In genomic region chr12:3561032-3561431, GRCm38 (mm10) we compare ENCODE assay signal across 17 mouse cellular contexts. TPM values are rescaled to one million over a fixed set of nuclear protein-coding genes. Genes with fewer than 3 reads are reported as not detected.
DNase-seq lines count a peak whose midpoint lies in the region; ATAC-seq and TF ChIP-seq lines count a peak whose summit lies in the region.
"Had no signal": no experiment of that assay in that cellular context is flagged by ENCODE, and none has a peak within 500 bp of the region (broad histone marks: within the 10 kb centered on the region; RNA-seq: fewer than 3 reads in every experiment).

No protein-coding gene starts in this region.

- no peaks in the 10 kb centered on the region for H3K4me1 ChIP-seq in hindbrain, embryonic 16.5 days (ENCODE audit: control insufficient read depth, insufficient read depth, low read depth, low read length)
- H3K4me1 ChIP-seq in hindbrain, embryonic 11.5 days (replicated peaks; ENCODE audit: control insufficient read depth, insufficient read depth, low read length), result no peaks in the 10 kb centered on the region
- H3K4me1 ChIP-seq in liver, embryonic 11.5 days (replicated peaks; ENCODE audit: control insufficient read depth, insufficient read depth, low read length), result no peaks in the 10 kb centered on the region; the same call in 1 of the 2 replicates
- H3K4me1 ChIP-seq in liver, embryonic 16.5 days (ENCODE audit: control insufficient read depth, low read depth, low read length), result no peaks in the 10 kb centered on the region; the same call in 1 of the 2 replicates
- H3K4me1 ChIP-seq in intestine, postnatal 0 days (replicated peaks; ENCODE audit: control insufficient read depth, insufficient read depth, low read length), result no peaks in the 10 kb centered on the region
- H3K4me1 ChIP-seq: heart, embryonic 10.5 days; hindbrain, embryonic 13.5 days; kidney, embryonic 15.5 days; midbrain, embryonic 15.5 days; neural tube, embryonic 15.5 days had no signal

- H3K27ac ChIP-seq in hindbrain, embryonic 16.5 days (ENCODE audit: low read depth, low read length), result no peak overlapping the region
- H3K27ac ChIP-seq in hindbrain, embryonic 11.5 days (ENCODE audit: low read depth, low read length), result no peak overlapping the region
- no peak overlapping the region for H3K27ac ChIP-seq in liver, embryonic 11.5 days (ENCODE audit: low read depth, low read length)
- no peak overlapping the region for H3K27ac ChIP-seq in liver, embryonic 16.5 days (ENCODE audit: low read length)
- no peak overlapping the region for H3K27ac ChIP-seq in intestine, postnatal 0 days (ENCODE audit: low read depth, low read length)
- H3K27ac ChIP-seq: heart, embryonic 10.5 days; hindbrain, embryonic 13.5 days; kidney, embryonic 15.5 days; midbrain, embryonic 15.5 days; neural tube, embryonic 15.5 days had no signal

- H3K9ac ChIP-seq in hindbrain, embryonic 16.5 days (ENCODE audit: low read depth, low read length), result no peak overlapping the region
- H3K9ac ChIP-seq in hindbrain, embryonic 11.5 days (ENCODE audit: low read depth, low read length), result no peak overlapping the region
- H3K9ac ChIP-seq in liver, embryonic 11.5 days (ENCODE audit: low read depth, low read length), result no peak overlapping the region
- no peak overlapping the region for H3K9ac ChIP-seq in liver, embryonic 16.5 days (ENCODE audit: low read depth, low read length)
- no peak overlapping the region for H3K9ac ChIP-seq in intestine, postnatal 0 days (ENCODE audit: low read depth, low read length)
- H3K9ac ChIP-seq: hindbrain, embryonic 13.5 days; kidney, embryonic 15.5 days; midbrain, embryonic 15.5 days; neural tube, embryonic 15.5 days had no signal

- H3K9me3 ChIP-seq in hindbrain, embryonic 16.5 days (ENCODE audit: control insufficient read depth, low read length), result no peaks in the 10 kb centered on the region
- H3K9me3 ChIP-seq in hindbrain, embryonic 11.5 days (ENCODE audit: control insufficient read depth, low read length), result no peaks in the 10 kb centered on the region
- no peaks in the 10 kb centered on the region for H3K9me3 ChIP-seq in liver, embryonic 11.5 days (ENCODE audit: control insufficient read depth, low read length)
- no peaks in the 10 kb centered on the region for H3K9me3 ChIP-seq in liver, embryonic 16.5 days (replicated peaks; ENCODE audit: control insufficient read depth, low read length)
- no peaks in the 10 kb centered on the region for H3K9me3 ChIP-seq in intestine, postnatal 0 days (ENCODE audit: control insufficient read depth)
- H3K9me3 ChIP-seq: heart, embryonic 10.5 days; hindbrain, embryonic 13.5 days; kidney, embryonic 15.5 days; midbrain, embryonic 15.5 days; neural tube, embryonic 15.5 days had no signal

- ATAC-seq in hindbrain, embryonic 16.5 days, result 0 out of 2 replicates have a peak, but pooled peaks have one; percentile 9
- ATAC-seq in hindbrain, embryonic 11.5 days (ENCODE audit: low FRiP score), result no peak
- ATAC-seq in liver, embryonic 11.5 days (replicated peaks; ENCODE audit: low FRiP score), result peak; percentile 85
- peak; percentile 50; the same call in 1 of the 2 replicates for ATAC-seq in liver, embryonic 16.5 days (ENCODE audit: low read depth)
- ATAC-seq in intestine, postnatal 0 days, result no peak

- no peak overlapping the region for H3K4me3 ChIP-seq in hindbrain, embryonic 16.5 days (ENCODE audit: low read length)
- H3K4me3 ChIP-seq in hindbrain, embryonic 11.5 days (ENCODE audit: low read depth, low read length), result no peak overlapping the region
- H3K4me3 ChIP-seq in liver, embryonic 11.5 days (ENCODE audit: low read depth, low read length), result no peak overlapping the region
- no peak overlapping the region for H3K4me3 ChIP-seq in liver, embryonic 16.5 days (ENCODE audit: low read depth, low read length)
- H3K4me3 ChIP-seq in intestine, postnatal 0 days (ENCODE audit: low read depth, low read length), result no peak overlapping the region
- H3K4me3 ChIP-seq: erythroblast, embryonic 14.5 days; heart, embryonic 10.5 days; hindbrain, embryonic 13.5 days; kidney, embryonic 15.5 days; midbrain, embryonic 15.5 days; neural tube, embryonic 15.5 days had no signal

- TF ChIP-seq CTCF in intestine, postnatal 0 days (IDR thresholded peaks at IDR 0.05; ENCODE audit: low read depth), result no peak

- no peak overlapping the region for H3K4me2 ChIP-seq in hindbrain, embryonic 16.5 days (ENCODE audit: low read length)
- no peak overlapping the region for H3K4me2 ChIP-seq in hindbrain, embryonic 11.5 days (replicated peaks; ENCODE audit: low read depth, low read length)
- H3K4me2 ChIP-seq in liver, embryonic 11.5 days, result no peak overlapping the region
- no peak overlapping the region for H3K4me2 ChIP-seq in liver, embryonic 16.5 days (ENCODE audit: low read depth, low read length)
- H3K4me2 ChIP-seq in intestine, postnatal 0 days (replicated peaks; ENCODE audit: low read depth), result no peak overlapping the region
- H3K4me2 ChIP-seq: hindbrain, embryonic 13.5 days; kidney, embryonic 15.5 days; midbrain, embryonic 15.5 days; neural tube, embryonic 15.5 days had no signal

- H3K27me3 ChIP-seq in hindbrain, embryonic 16.5 days (replicated peaks; ENCODE audit: control insufficient read depth, insufficient read depth, low read length), result no peaks in the 10 kb centered on the region
- no peaks in the 10 kb centered on the region for H3K27me3 ChIP-seq in hindbrain, embryonic 11.5 days (ENCODE audit: control insufficient read depth, insufficient read depth, low read length)
- no peaks in the 10 kb centered on the region for H3K27me3 ChIP-seq in liver, embryonic 11.5 days (replicated peaks; ENCODE audit: control insufficient read depth, insufficient read depth, low read length)
- H3K27me3 ChIP-seq in liver, embryonic 16.5 days (ENCODE audit: control insufficient read depth, insufficient read depth, low read depth, low read length), result no peaks in the 10 kb centered on the region
- H3K27me3 ChIP-seq in intestine, postnatal 0 days (replicated peaks; ENCODE audit: control insufficient read depth, insufficient read depth, low read length), result no peaks in the 10 kb centered on the region
- H3K27me3 ChIP-seq: hindbrain, embryonic 13.5 days; kidney, embryonic 15.5 days; midbrain, embryonic 15.5 days; neural tube, embryonic 15.5 days had no signal

- H3K36me3 ChIP-seq in hindbrain, embryonic 16.5 days (ENCODE audit: control insufficient read depth, insufficient read depth, low read length), result no peaks in the 10 kb centered on the region
- H3K36me3 ChIP-seq in hindbrain, embryonic 11.5 days (ENCODE audit: control insufficient read depth, insufficient read depth, low read length), result no peaks in the 10 kb centered on the region
- no peaks in the 10 kb centered on the region for H3K36me3 ChIP-seq in liver, embryonic 11.5 days (ENCODE audit: control insufficient read depth, insufficient read depth, low read length)
- no peaks in the 10 kb centered on the region for H3K36me3 ChIP-seq in liver, embryonic 16.5 days (ENCODE audit: control insufficient read depth, insufficient read depth)
- H3K36me3 ChIP-seq in intestine, postnatal 0 days (ENCODE audit: control insufficient read depth, insufficient read depth), result no peaks in the 10 kb centered on the region
- H3K36me3 ChIP-seq: heart, embryonic 10.5 days; hindbrain, embryonic 13.5 days; kidney, embryonic 15.5 days; midbrain, embryonic 15.5 days; neural tube, embryonic 15.5 days had no signal

- DNase-seq in hindbrain, embryonic 11.5 days (ENCODE audit: low spot score), result no peak
- DNase-seq in liver, embryonic 11.5 days (ENCODE audit: low spot score), result no peak
- no peak for DNase-seq in gastrocnemius, postnatal 10 days
- DNase-seq in ovary, adult 18-20 months (ENCODE audit: low spot score), result no peak
- DNase-seq: cerebellum, adult 11 months; cerebellum, adult 9-10 months; cerebellum, postnatal 36 days; heart, adult 11 months had no signal

- 87% methylated on average over 6 of the region's 6 CpGs for WGBS in hindbrain, embryonic 16.5 days
- 85% methylated on average over 6 of the region's 6 CpGs for WGBS in hindbrain, embryonic 11.5 days
- WGBS in liver, embryonic 11.5 days, result 61% methylated on average over 6 of the region's 6 CpGs
- WGBS in liver, embryonic 16.5 days (ENCODE audit: insufficient replicate concordance), result 34% methylated on average over 6 of the region's 6 CpGs
- 86% methylated on average over 6 of the region's 6 CpGs for WGBS in intestine, postnatal 0 days

RNA-seq across cellular contexts. Expression of gene Dtnb, which starts 11.1 kb away (rescaled TPM):
- polyA plus RNA-seq in hindbrain, embryonic 16.5 days (2015; fragmentation: Nextera tagmentation; extraction: Ambion mirVana), result 47.6 and 50.6 TPM in 2 replicates
- polyA plus RNA-seq in hindbrain, embryonic 11.5 days (2014; fragmentation: Nextera tagmentation; extraction: Ambion mirVana), result 36.0 and 37.6 TPM in 2 replicates
- 25.4 and 27.0 TPM in 2 replicates for polyA plus RNA-seq in liver, embryonic 11.5 days (2014; fragmentation: Nextera tagmentation; extraction: Ambion mirVana)
- polyA plus RNA-seq in liver, embryonic 16.5 days (2015; fragmentation: Nextera tagmentation; extraction: Ambion mirVana), result 17.3 and 19.7 TPM in 2 replicates
- total RNA-seq in gastrocnemius, postnatal 10 days (2021), result 1 to 10 TPM; 4.9 to 8.4 TPM
- 9.4 and 9.8 TPM in 2 replicates for polyA plus RNA-seq in intestine, postnatal 0 days (2015; fragmentation: Nextera tagmentation; extraction: Ambion mirVana)

Comparison
In these comparisons a context has a peak if more than half of its experiments do, and no peak if none do; other contexts are left out.
1. ATAC-seq: peak in hindbrain, embryonic 16.5 days (single experiment), liver, embryonic 11.5 days (single experiment) and liver, embryonic 16.5 days (single experiment); none in hindbrain, embryonic 11.5 days (single experiment) and intestine, postnatal 0 days (single experiment).